In genomic region chr4:145017745-145018144, GRCm38 (mm10) we compare ENCODE assay signal across 9 mouse cellular contexts.
DNase-seq lines count a peak whose midpoint lies in the region; ATAC-seq lines count a peak whose summit lies in the region.
"Had no signal": no experiment of that assay in that cellular context is flagged by ENCODE, and none has a peak within 500 bp of the region (broad histone marks: within the 10 kb centered on the region; RNA-seq: fewer than 3 reads in every experiment).

No protein-coding gene starts in this region.

- ATAC-seq in kidney, embryonic 15.5 days (replicated peaks; ENCODE audit: low FRiP score) = no peak

- peaks cover 16% of the 10 kb centered on the region; the same call in 1 of the 2 replicates for H3K79me2 ChIP-seq in macrophage (ENCODE audit: inconsistent target)

- WGBS in kidney, embryonic 15.5 days = 73% methylated on average over 2 of the region's 2 CpGs
- 24% methylated on average over 2 of the region's 2 CpGs for WGBS in macrophage (ENCODE audit: missing documents)

- H3K4me3 ChIP-seq in kidney, embryonic 15.5 days (replicated peaks) = no peak overlapping the region
- no peak overlapping the region for H3K4me3 ChIP-seq in macrophage (ENCODE audit: inconsistent target)
- H3K4me3 ChIP-seq: myocyte had no signal

- H3K4me2 ChIP-seq in kidney, embryonic 15.5 days = no peak overlapping the region

- DNase-seq in adrenal gland, adult (ENCODE audit: inconsistent age in 2 of 2, low spot score in 1 of 2) = peak; percentile 62 to 84
- DNase-seq in adrenal gland, adult 18-20 months (ENCODE audit: low spot score in 2 of 2) = no peak
- DNase-seq in right cerebral cortex, postnatal 10 days (ENCODE audit: low spot score in 2 of 2) = peak; percentile 57 to 69
- no peak for DNase-seq in right cerebral cortex, adult 18-20 months
- DNase-seq in cerebellum, adult 9-10 months = no peak
- DNase-seq in layer of hippocampus, postnatal 36 days = no peak

- H3K36me3 ChIP-seq in kidney, embryonic 15.5 days = peaks cover 35% of the 10 kb centered on the region; the same call in 1 of the 2 replicates
- 0 out of 2 replicates have a peak, but pooled peaks cover 8% of the 10 kb centered on the region for H3K36me3 ChIP-seq in macrophage (ENCODE audit: inconsistent target)

- peaks cover 45% of the 10 kb centered on the region for H3K4me1 ChIP-seq in kidney, embryonic 15.5 days

- H3K27ac ChIP-seq in kidney, embryonic 15.5 days = peak overlapping the region; percentile 9
- peak overlapping the region; percentile 99 for H3K27ac ChIP-seq in macrophage

- H3K9ac ChIP-seq in kidney, embryonic 15.5 days = no peak overlapping the region

- no peaks in the 10 kb centered on the region for H3K27me3 ChIP-seq in kidney, embryonic 15.5 days

- no peaks in the 10 kb centered on the region for H3K9me3 ChIP-seq in kidney, embryonic 15.5 days (replicated peaks)

Comparison
In these comparisons a context has a peak if more than half of its experiments do, and no peak if none do; other contexts are left out.
1. DNase-seq: peak in adrenal gland, adult (2 of 2) and right cerebral cortex, postnatal 10 days (2 of 2); none in adrenal gland, adult 18-20 months (0 of 2), right cerebral cortex, adult 18-20 months (single experiment), cerebellum, adult 9-10 months (single experiment) and layer of hippocampus, postnatal 36 days (0 of 2).